Mouse (Mus musculus) Patski (cell line): ENCODE measurements at regions not wholly inside any gene's neighbourhood (a gene's known extent, or its start where the extent isn't known, plus 50 kb on each side); places are given as distances from the start of the nearest gene placed in this dataset.

ENCODE experiments used
- ATAC-seq: fragments of 100-300 bp; one replicate; pipeline ENCODE4 v1.8.0; 2021
- CTCF ChIA-PET: fragments of 350-600 bp; sonication (Branson Sonifier 250); formaldehyde crosslinking; loops from one replicate; lab custom pipeline; 2022; ENCODE audit warnings: inconsistent platforms; lab: Charles Lee
- POLR2A ChIA-PET: fragments of 350-600 bp; sonication (Branson Sonifier 250); formaldehyde crosslinking; loops from one replicate; lab custom pipeline; 2022; ENCODE audit warnings: antibody characterized with exemption, inconsistent platforms; lab: Charles Lee
- DNase-seq: peaks from one replicate; pipeline ENCODE4 v3.0.0-alpha.2; 2011; ENCODE audit warnings: low read depth, low spot score
- H3K27me3 ChIP-seq: fragments of 371-371 bp; one replicate; pipeline ENCODE4 v1.5.1; 2021
- CTCF ChIP-seq: fragments of 100-300 bp; IDR thresholded peaks from one replicate; pipeline ENCODE4 v1.5.1; 2021
- in situ Hi-C: fragments of 300-500 bp; cut with MboI; formaldehyde crosslinking; loops from 3 replicates; pipeline ENCODE4 v1.11.1; 2018; ENCODE audit warnings: low pct_unique_long_range_greater_than_20kb, mixed read lengths

- ChIA-PET POLR2A (no interaction called here), CTCF (interaction anchor here (1.4 kb wide), 1 partner anchor 11 kb away, joined by 3 read pairs; no protein-coding TSS in a partner anchor)
- no peak for ATAC-seq
- in situ Hi-C loops: no loop called here
- TF ChIP-seq CTCF: no peak
- DNase-seq: no peak
- no peaks in the 10 kb centered on the region for H3K27me3 ChIP-seq
Observed at GRCm38 (mm10) chr9:87882587-87882986, 151.5 kb upstream of the Tbx18 start.

- DNase-seq: no peak
- H3K27me3 ChIP-seq: no peaks in the 10 kb centered on the region
- no peak for ATAC-seq
- ChIA-PET POLR2A (no interaction called here), CTCF (interaction anchor here (1.4 kb wide), 1 partner anchor 11 kb away, joined by 3 read pairs; no protein-coding TSS in a partner anchor)
- no peak for TF ChIP-seq CTCF
- in situ Hi-C loops: no loop called here
Observed at GRCm38 (mm10) chr9:87883069-87883468, 152.0 kb upstream of the Tbx18 start.

DNA sequence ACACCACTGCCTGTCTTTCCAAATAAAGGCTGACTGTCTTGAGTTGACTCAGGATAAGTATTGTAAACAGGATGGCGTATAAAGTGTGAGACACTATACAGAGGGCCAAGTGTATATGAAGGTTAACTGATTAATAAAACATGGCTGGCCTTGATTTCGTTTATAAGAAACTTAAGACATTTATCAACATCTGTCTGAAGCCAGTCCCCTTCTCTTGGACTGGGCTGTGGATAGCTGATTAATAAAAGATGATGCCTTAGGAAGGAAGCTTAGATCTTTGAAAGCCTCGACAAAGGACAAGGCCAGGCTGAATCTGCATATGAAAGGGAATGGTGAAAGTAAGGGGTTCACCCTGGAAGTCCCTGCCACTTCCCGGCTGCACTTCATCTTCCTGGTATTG, 163.0 kb upstream of the Tbx18 start:
- in situ Hi-C loops: no loop called here

GRCm38 (mm10) chr9:87894596-87894995, 163.5 kb upstream of the Tbx18 start:
- no peak for TF ChIP-seq CTCF
- DNase-seq (no peak), ATAC-seq (no peak)
- in situ Hi-C loops: no loop called here
- H3K27me3 ChIP-seq: no peaks in the 10 kb centered on the region
- CTCF ChIA-PET: interaction anchor here (1.0 to 3.0 kb wide), 2 partner anchors 10 to 74 kb away, joined by 3 to 9 read pairs; no protein-coding TSS in a partner anchor
- POLR2A ChIA-PET: no interaction called here

More for the DNA sequence above, 163.0 kb upstream of the Tbx18 start:
- DNase-seq (no peak), ATAC-seq (no peak)
- ChIA-PET CTCF (interaction anchor here (1.0 to 3.0 kb wide), 2 partner anchors 11 to 75 kb away, joined by 3 to 9 read pairs; no protein-coding TSS in a partner anchor), POLR2A (no interaction called here)
- no peaks in the 10 kb centered on the region for H3K27me3 ChIP-seq
- TF ChIP-seq CTCF: no peak

DNA sequence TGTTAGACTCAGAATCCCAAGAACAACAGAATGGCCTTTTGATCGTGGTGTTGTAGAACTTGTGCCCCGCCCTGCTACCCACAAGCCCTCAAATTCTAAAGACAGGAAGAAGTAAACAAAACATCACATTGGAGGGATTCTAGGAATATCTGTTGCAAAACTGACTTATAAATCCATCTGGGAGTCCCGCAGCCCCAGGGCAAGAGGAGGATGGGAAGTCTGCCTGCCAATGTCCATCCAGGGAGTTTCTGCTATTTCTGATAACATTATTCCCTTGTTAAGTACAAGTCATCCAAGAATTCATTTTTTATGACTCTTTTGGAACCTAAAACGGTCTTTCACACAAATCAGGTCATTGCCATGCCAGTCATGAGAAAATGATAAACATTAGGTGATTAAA, 164.5 kb upstream of the Tbx18 start:
- ChIA-PET POLR2A (no interaction called here), CTCF (no interaction called here)
- no peak for TF ChIP-seq CTCF
- DNase-seq: no peak
- H3K27me3 ChIP-seq: no peaks in the 10 kb centered on the region
- ATAC-seq: no peak
- in situ Hi-C loops: no loop called here

GRCm38 (mm10) chr9:87897336-87897735, 166.3 kb upstream of the Tbx18 start:
- ChIA-PET CTCF (interaction anchor here (1.5 to 1.6 kb wide), 2 partner anchors 8 to 13 kb away, joined by 4 read pairs; no protein-coding TSS in a partner anchor), POLR2A (no interaction called here)
- DNase-seq: no peak
- ATAC-seq: no peak
- no peak for TF ChIP-seq CTCF
- in situ Hi-C loops: no loop called here
- H3K27me3 ChIP-seq: no peaks in the 10 kb centered on the region

DNA sequence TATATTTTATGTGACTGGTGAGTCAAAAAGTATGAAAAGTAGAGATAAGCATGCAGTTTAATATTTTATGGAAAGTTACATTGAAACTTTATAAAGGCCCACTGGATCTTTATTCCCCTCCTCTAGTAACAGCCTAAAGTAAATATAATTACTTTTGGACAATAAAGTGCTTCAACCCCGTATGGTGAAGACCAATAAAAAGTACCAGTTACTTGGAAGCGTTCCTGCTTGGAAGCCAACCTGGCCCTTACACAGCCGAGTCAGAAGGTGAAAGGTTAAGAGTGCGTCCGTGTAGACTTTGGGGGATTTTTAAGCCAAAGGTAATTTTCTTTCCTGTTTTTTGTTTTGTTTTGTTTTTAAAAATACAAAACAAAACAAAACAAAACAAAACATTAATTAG, 168.3 kb upstream of the Tbx18 start:
- DNase-seq: no peak
- ChIA-PET POLR2A (no interaction called here), CTCF (no interaction called here)
- in situ Hi-C loops: no loop called here
- no peaks in the 10 kb centered on the region for H3K27me3 ChIP-seq
- ATAC-seq: no peak
- TF ChIP-seq CTCF: no peak

GRCm38 (mm10) chr9:87899800-87900199, 168.7 kb upstream of the Tbx18 start:
- DNase-seq (no peak), ATAC-seq (no peak)
- CTCF ChIA-PET: no interaction called here
- no peak for TF ChIP-seq CTCF
- POLR2A ChIA-PET: no interaction called here
- H3K27me3 ChIP-seq: no peaks in the 10 kb centered on the region
- in situ Hi-C loops: no loop called here

DNA sequence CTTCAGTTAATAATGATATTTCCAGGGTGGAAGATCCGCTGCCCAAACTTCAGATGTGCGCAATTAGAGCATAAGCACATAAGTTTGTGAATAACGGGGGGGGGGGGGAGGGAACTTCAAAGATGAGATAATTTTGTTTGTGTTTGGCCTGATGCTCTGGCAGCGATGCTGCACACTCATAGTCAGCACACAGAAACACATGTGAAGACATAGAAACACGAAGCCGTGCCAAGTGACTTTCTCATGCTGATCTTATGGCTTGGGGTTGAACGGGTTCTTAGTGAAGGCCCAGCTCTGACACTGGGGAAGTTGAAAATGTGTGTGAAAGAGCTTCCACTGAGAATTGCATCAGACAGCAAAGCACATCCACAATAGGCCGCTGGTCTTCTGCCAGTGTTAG, 190.2 kb upstream of the Tbx18 start:
- ChIA-PET POLR2A (no interaction called here), CTCF (interaction anchor here (1.2 kb wide), 1 partner anchor 15 kb away, joined by 3 read pairs; no protein-coding TSS in a partner anchor)
- H3K27me3 ChIP-seq: no peaks in the 10 kb centered on the region
- TF ChIP-seq CTCF: no peak
- DNase-seq (no peak), ATAC-seq (no peak)
- in situ Hi-C loops: no loop called here

GRCm38 (mm10) chr9:87925151-87925550, 194.1 kb upstream of the Tbx18 start:
- no peaks in the 10 kb centered on the region for H3K27me3 ChIP-seq

GRCm38 (mm10) chr9:87933230-87933629, 202.2 kb upstream of the Tbx18 start:
- ChIA-PET POLR2A (no interaction called here), CTCF (interaction anchor here (1.6 kb wide), 1 partner anchor 9 kb away, joined by 3 read pairs; no protein-coding TSS in a partner anchor)
- in situ Hi-C loops: no loop called here
- DNase-seq (no peak), ATAC-seq (no peak)
- no peaks in the 10 kb centered on the region for H3K27me3 ChIP-seq
- TF ChIP-seq CTCF: no peak

More at GRCm38 (mm10) chr9:87925151-87925550, 194.1 kb upstream of the Tbx18 start:
- peak; percentile 92 for ATAC-seq
- in situ Hi-C loops: no loop called here
- peak; percentile 70 for DNase-seq
- ChIA-PET CTCF (interaction anchor here (0.8 to 1.2 kb wide), 3 partner anchors 22 to 41 kb away, joined by 3 to 5 read pairs (median 4); no protein-coding TSS in a partner anchor), POLR2A (interaction anchor here (0.7 kb wide), 1 partner anchor 74 kb away, joined by 3 read pairs; no protein-coding TSS in a partner anchor)
- TF ChIP-seq CTCF: no peak
